Mouse (Mus musculus): ENCODE results near the gene Gpi1. TPM values are rescaled to one million over a fixed set of nuclear protein-coding genes. Genes with fewer than 3 reads are reported as not detected.

The Gpi1 gene
- polyA plus RNA-seq, 1 experiment from 2014 or later: 487 TPM

- WGBS: under 1% methylated on average over 46 of the region's 46 CpGs
- Histone ChIP-seq H3K4me2 (ENCODE audit: low read depth, low read length) (peak overlapping the region; percentile 78), H3K27me3 (replicated peaks; ENCODE audit: control insufficient read depth, insufficient read depth, low read length) (no peaks in the 10 kb centered on the region), H3K9ac (ENCODE audit: low read depth, low read length) (peak overlapping the region; percentile 73), H3K9me3 (ENCODE audit: control insufficient read depth, low read length) (no peaks in the 10 kb centered on the region), H3K4me3 (ENCODE audit: low read length) (peak overlapping the region; percentile 41), H3K4me1 (ENCODE audit: control insufficient read depth, insufficient read depth, low read length) (peaks cover 12% of the 10 kb centered on the region; the same call in 1 of the 2 replicates), H3K36me3 (ENCODE audit: control insufficient read depth, insufficient read depth, low read length) (peaks cover 11% of the 10 kb centered on the region), H3K27ac (ENCODE audit: low read length) (peak overlapping the region; percentile 82)
- ATAC-seq: peak; percentile 92
Measured at GRCm38 (mm10) chr7:34233909-34234609, 3.9 kb upstream of the Gpi1 start.

GRCm38 (mm10) chr7:34232785-34233725 is 2.9 kb upstream of the Gpi1 start:
- no peaks in the 10 kb centered on the region for H3K9me3 ChIP-seq (ENCODE audit: control insufficient read depth, low read length)
- ATAC-seq: no peak
- peak overlapping the region; percentile 82 for H3K27ac ChIP-seq (ENCODE audit: low read length)
- H3K4me3 ChIP-seq (ENCODE audit: low read length): peak overlapping the region; percentile 41
- peaks cover 22% of the 10 kb centered on the region for H3K4me1 ChIP-seq (ENCODE audit: control insufficient read depth, insufficient read depth, low read length)
- H3K36me3 ChIP-seq (ENCODE audit: control insufficient read depth, insufficient read depth, low read length): peaks cover 7% of the 10 kb centered on the region
- peak overlapping the region; percentile 73 for H3K9ac ChIP-seq (ENCODE audit: low read depth, low read length)
- WGBS: 41% methylated on average over 7 of the region's 7 CpGs
- peak overlapping the region; percentile 78 for H3K4me2 ChIP-seq (ENCODE audit: low read depth, low read length)
- H3K27me3 ChIP-seq (replicated peaks; ENCODE audit: control insufficient read depth, insufficient read depth, low read length): no peaks in the 10 kb centered on the region

- H3K36me3 ChIP-seq (ENCODE audit: control insufficient read depth, insufficient read depth, low read length): 0 out of 2 replicates have a peak, but pooled peaks cover 4% of the 10 kb centered on the region
- peaks cover 39% of the 10 kb centered on the region for H3K4me1 ChIP-seq (ENCODE audit: control insufficient read depth, insufficient read depth, low read length)
- H3K4me3 ChIP-seq (ENCODE audit: low read length): peak overlapping the region; percentile 80
- peak overlapping the region; percentile 91 for H3K27ac ChIP-seq (ENCODE audit: low read length)
- H3K4me2 ChIP-seq (ENCODE audit: low read depth, low read length): peak overlapping the region; percentile 87
- H3K9me3 ChIP-seq (ENCODE audit: control insufficient read depth, low read length): no peaks in the 10 kb centered on the region
- 0% methylated on average over 19 of the region's 19 CpGs for WGBS
- peak overlapping the region; percentile 86 for H3K9ac ChIP-seq (ENCODE audit: low read depth, low read length)
- H3K27me3 ChIP-seq (replicated peaks; ENCODE audit: control insufficient read depth, insufficient read depth, low read length): no peaks in the 10 kb centered on the region
- peak; percentile 19 for ATAC-seq
Measured at GRCm38 (mm10) chr7:34229691-34230111, 435 bp downstream of the Gpi1 start.

GRCm38 (mm10) chr7:34229153-34229552 is 983 bp downstream of the Gpi1 start:
- Histone ChIP-seq H3K4me2 (ENCODE audit: low read depth, low read length) (peak overlapping the region; percentile 87), H3K27me3 (replicated peaks; ENCODE audit: control insufficient read depth, insufficient read depth, low read length) (no peaks in the 10 kb centered on the region), H3K9ac (ENCODE audit: low read depth, low read length) (peak overlapping the region; percentile 86), H3K4me1 (ENCODE audit: control insufficient read depth, insufficient read depth, low read length) (peaks cover 39% of the 10 kb centered on the region), H3K9me3 (ENCODE audit: control insufficient read depth, low read length) (no peaks in the 10 kb centered on the region), H3K4me3 (ENCODE audit: low read length) (peak overlapping the region; percentile 80), H3K27ac (ENCODE audit: low read length) (peak overlapping the region; percentile 91), H3K36me3 (ENCODE audit: control insufficient read depth, insufficient read depth, low read length) (peaks cover 5% of the 10 kb centered on the region; the same call in 1 of the 2 replicates)
- 16% methylated on average over 5 of the region's 5 CpGs for WGBS
- ATAC-seq: no peak

GRCm38 (mm10) chr7:34228641-34229040 is 1.5 kb downstream of the Gpi1 start:
- Histone ChIP-seq H3K4me2 (ENCODE audit: low read depth, low read length) (peak overlapping the region; percentile 87), H3K9ac (ENCODE audit: low read depth, low read length) (no peak overlapping the region), H3K36me3 (ENCODE audit: control insufficient read depth, insufficient read depth, low read length) (peaks cover 5% of the 10 kb centered on the region; the same call in 1 of the 2 replicates), H3K4me1 (ENCODE audit: control insufficient read depth, insufficient read depth, low read length) (peaks cover 39% of the 10 kb centered on the region), H3K27me3 (replicated peaks; ENCODE audit: control insufficient read depth, insufficient read depth, low read length) (no peaks in the 10 kb centered on the region), H3K9me3 (ENCODE audit: control insufficient read depth, low read length) (no peaks in the 10 kb centered on the region), H3K27ac (ENCODE audit: low read length) (no peak overlapping the region), H3K4me3 (ENCODE audit: low read length) (peak overlapping the region; percentile 80)
- no peak for ATAC-seq
- WGBS: 44% methylated on average over 9 of the region's 9 CpGs

- 88% methylated on average over 12 of the region's 12 CpGs for WGBS
- H3K27me3 ChIP-seq (replicated peaks; ENCODE audit: control insufficient read depth, insufficient read depth, low read length): no peaks in the 10 kb centered on the region
Measured at GRCm38 (mm10) chr7:34226846-34227245, 3.3 kb downstream of the Gpi1 start.

GRCm38 (mm10) chr7:34226086-34226485 is 4.0 kb downstream of the Gpi1 start:
- no peaks in the 10 kb centered on the region for H3K9me3 ChIP-seq (ENCODE audit: control insufficient read depth, low read length)
- peak; percentile 38 for ATAC-seq
- 50% methylated on average over 8 of the region's 8 CpGs for WGBS
- no peaks in the 10 kb centered on the region for H3K27me3 ChIP-seq (replicated peaks; ENCODE audit: control insufficient read depth, insufficient read depth, low read length)
- H3K27ac ChIP-seq (ENCODE audit: low read length): peak overlapping the region; percentile 47; the same call in 1 of the 2 replicates
- peaks cover 14% of the 10 kb centered on the region for H3K36me3 ChIP-seq (ENCODE audit: control insufficient read depth, insufficient read depth, low read length)
- peaks cover 33% of the 10 kb centered on the region for H3K4me1 ChIP-seq (ENCODE audit: control insufficient read depth, insufficient read depth, low read length)
- H3K4me2 ChIP-seq (ENCODE audit: low read depth, low read length): 0 out of 2 replicates have a peak overlapping the region, but pooled peaks have one; percentile 4
- 0 out of 2 replicates have a peak overlapping the region, but pooled peaks have one; percentile 6 for H3K4me3 ChIP-seq (ENCODE audit: low read length)
- H3K9ac ChIP-seq (ENCODE audit: low read depth, low read length): no peak overlapping the region

More at GRCm38 (mm10) chr7:34226846-34227245, 3.3 kb downstream of the Gpi1 start:
- ATAC-seq: no peak
- peaks cover 14% of the 10 kb centered on the region for H3K36me3 ChIP-seq (ENCODE audit: control insufficient read depth, insufficient read depth, low read length)
- H3K4me2 ChIP-seq (ENCODE audit: low read depth, low read length): no peak overlapping the region; the same call in 1 of the 2 replicates
- H3K4me1 ChIP-seq (ENCODE audit: control insufficient read depth, insufficient read depth, low read length): peaks cover 33% of the 10 kb centered on the region
- no peak overlapping the region for H3K27ac ChIP-seq (ENCODE audit: low read length)
- no peak overlapping the region for H3K4me3 ChIP-seq (ENCODE audit: low read length)
- no peak overlapping the region for H3K9ac ChIP-seq (ENCODE audit: low read depth, low read length)
- no peaks in the 10 kb centered on the region for H3K9me3 ChIP-seq (ENCODE audit: control insufficient read depth, low read length)

- Histone ChIP-seq H3K9me3 (ENCODE audit: control insufficient read depth, low read length) (no peaks in the 10 kb centered on the region), H3K9ac (ENCODE audit: low read depth, low read length) (no peak overlapping the region), H3K4me3 (ENCODE audit: low read length) (no peak overlapping the region), H3K27me3 (replicated peaks; ENCODE audit: control insufficient read depth, insufficient read depth, low read length) (no peaks in the 10 kb centered on the region), H3K4me2 (ENCODE audit: low read depth, low read length) (no peak overlapping the region), H3K27ac (ENCODE audit: low read length) (no peak overlapping the region), H3K36me3 (ENCODE audit: control insufficient read depth, insufficient read depth, low read length) (peaks cover 14% of the 10 kb centered on the region), H3K4me1 (ENCODE audit: control insufficient read depth, insufficient read depth, low read length) (peaks cover 29% of the 10 kb centered on the region)
- WGBS: 88% methylated on average over 6 of the region's 6 CpGs
- ATAC-seq: no peak
Measured at GRCm38 (mm10) chr7:34224308-34224707, 5.8 kb downstream of the Gpi1 start.

- 94% methylated on average over 10 of the region's 10 CpGs for WGBS
- Histone ChIP-seq H3K4me3 (ENCODE audit: low read length) (no peak overlapping the region), H3K9ac (ENCODE audit: low read depth, low read length) (no peak overlapping the region), H3K4me1 (ENCODE audit: control insufficient read depth, insufficient read depth, low read length) (peaks cover 16% of the 10 kb centered on the region), H3K27ac (ENCODE audit: low read length) (no peak overlapping the region), H3K27me3 (replicated peaks; ENCODE audit: control insufficient read depth, insufficient read depth, low read length) (no peaks in the 10 kb centered on the region), H3K36me3 (ENCODE audit: control insufficient read depth, insufficient read depth, low read length) (peaks cover 18% of the 10 kb centered on the region), H3K4me2 (ENCODE audit: low read depth, low read length) (no peak overlapping the region), H3K9me3 (ENCODE audit: control insufficient read depth, low read length) (no peaks in the 10 kb centered on the region)
- ATAC-seq: no peak
Measured at GRCm38 (mm10) chr7:34222340-34222739, 7.8 kb downstream of the Gpi1 start.

Data from intestine, embryonic 16.5 days (tissue).